Mouse (Mus musculus) neural tube, embryonic 10.5 days (tissue): Measurements from ENCODE around the gene Nup43.

ENCODE experiments used
- DNase-seq: peaks from one replicate; pipeline ENCODE4 v3.0.0-alpha.2; 2017; ENCODE audit warnings: low spot score; ENCODE audit errors: extremely low spot score

The Nup43 gene

DNA sequence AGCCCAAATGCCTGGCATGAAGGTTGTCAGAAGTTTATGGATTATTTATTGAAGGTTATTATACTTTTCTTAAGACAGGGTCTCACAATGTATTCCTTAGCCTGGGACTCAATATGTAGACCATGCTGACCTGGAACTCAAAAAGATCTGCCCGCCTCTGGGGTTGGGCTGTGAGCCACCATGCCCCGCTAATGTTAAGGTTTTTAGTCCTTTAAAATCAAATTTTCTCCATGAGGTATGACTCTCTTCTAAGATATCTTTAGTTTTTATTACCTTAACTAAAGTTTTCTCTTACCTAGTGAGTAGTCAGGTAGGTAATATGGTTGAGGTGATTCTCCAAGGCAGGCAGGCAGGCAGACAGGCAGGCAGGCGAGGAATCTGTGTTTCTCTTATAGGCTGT is 14.9 kb downstream of the Nup43 start:
- no peak for DNase-seq

DNA sequence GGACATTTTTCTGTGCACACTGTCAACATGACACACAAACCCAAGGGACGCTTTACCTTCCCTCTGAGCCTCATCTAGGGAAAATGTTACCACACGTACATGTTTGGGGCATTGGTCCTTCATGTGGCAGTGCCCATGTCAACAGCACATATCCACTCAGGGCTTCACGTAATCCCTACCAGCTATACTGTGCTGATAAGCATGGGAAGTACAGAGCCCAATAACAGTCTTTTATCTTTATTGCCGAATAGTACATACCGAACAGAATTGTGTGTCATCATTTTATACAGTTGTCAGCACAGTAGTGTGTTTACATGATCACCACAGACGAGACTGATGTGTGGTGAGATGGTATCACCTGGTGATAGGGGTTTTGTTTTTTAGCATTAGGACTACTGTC is 19.6 kb downstream of the Nup43 start:
- DNase-seq, result no peak

DNA sequence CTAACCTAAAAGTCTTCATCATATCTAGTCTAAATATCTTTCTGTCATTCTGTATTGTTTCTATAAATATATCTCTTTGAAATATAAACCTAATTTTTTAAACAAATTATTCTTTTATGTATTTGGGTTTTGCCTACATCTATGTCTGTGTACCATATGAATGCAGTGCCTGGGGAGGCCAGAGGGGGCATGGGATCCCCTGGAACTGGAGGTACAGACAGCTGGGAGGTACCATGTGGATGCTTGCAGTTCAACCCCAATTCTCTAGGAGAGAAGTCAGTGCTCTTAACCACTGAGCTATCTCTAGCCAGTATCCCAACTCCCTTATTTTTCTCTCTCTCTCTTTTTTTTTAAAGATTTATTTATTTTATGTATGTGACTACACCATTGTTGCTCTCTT is 28.0 kb downstream of the Nup43 start:
- no peak for DNase-seq

DNA sequence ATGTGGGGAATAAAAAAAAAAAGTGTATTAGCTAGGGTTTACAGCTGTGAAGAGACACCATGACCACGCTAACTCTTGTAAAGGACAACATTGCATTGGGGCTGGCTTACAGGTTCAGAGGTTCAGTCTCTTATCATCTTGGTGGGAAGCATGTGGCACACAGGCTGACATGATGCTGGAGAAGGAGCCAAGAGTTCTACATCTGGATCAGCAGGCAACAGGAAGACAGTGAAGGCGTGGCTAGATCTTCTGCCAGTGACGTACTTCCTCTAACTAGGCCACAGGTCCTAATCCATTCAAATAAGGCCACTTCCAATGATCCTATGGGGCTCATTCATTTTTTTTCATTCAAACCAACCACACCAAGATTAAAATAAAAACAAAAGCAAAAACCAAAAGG is 32.8 kb downstream of the Nup43 start:
- no peak for DNase-seq

DNA sequence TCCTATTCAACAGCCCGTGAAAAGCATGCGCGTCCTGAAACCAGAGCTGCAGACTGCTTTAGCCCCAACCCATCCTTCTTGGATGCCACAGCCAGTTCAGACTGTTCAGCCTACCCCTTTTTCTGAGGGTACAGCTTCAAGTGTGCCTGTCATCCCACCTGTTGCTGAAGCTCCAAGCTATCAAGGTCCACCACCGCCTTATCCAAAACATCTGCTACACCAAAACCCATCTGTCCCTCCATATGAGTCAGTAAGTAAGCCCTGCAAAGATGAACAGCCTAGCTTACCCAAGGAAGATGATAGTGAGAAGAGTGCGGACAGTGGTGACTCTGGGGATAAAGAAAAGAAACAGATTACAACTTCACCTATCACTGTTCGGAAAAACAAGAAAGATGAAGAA is 35.3 kb downstream of the Nup43 start:
- DNase-seq, result no peak

DNA sequence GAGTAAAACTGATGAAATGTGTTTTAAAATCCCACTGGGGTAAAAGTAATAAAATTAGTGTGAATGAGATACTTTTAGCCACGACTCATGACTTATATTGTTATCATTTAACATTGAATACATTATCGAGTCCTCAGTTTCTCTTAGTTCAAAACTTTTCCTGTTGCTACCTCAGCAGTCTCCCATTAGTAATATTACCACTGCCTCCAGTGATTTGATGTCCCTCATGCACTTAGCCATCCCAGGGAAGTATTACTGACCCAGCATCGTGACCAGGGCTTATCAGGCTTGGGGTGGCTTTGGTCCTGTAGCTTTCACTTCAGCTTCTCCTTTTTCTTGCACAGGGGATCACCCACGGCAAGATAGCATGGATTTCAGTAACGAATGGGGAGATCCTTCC is 42.8 kb downstream of the Nup43 start:
- DNase-seq, result no peak

DNA sequence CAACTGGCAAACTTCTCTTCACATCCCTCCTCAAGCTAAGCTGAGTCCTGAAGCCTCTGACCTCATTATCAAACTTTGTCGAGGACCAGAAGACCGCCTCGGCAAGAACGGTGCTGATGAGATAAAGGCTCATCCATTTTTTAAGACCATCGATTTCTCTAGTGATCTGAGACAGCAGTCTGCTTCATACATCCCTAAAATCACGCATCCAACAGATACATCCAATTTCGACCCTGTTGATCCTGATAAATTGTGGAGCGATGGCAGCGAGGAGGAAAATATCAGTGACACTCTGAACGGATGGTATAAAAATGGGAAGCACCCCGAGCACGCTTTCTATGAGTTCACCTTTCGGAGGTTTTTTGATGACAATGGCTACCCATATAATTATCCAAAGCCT is 45.2 kb downstream of the Nup43 start:
- DNase-seq, result no peak

DNA sequence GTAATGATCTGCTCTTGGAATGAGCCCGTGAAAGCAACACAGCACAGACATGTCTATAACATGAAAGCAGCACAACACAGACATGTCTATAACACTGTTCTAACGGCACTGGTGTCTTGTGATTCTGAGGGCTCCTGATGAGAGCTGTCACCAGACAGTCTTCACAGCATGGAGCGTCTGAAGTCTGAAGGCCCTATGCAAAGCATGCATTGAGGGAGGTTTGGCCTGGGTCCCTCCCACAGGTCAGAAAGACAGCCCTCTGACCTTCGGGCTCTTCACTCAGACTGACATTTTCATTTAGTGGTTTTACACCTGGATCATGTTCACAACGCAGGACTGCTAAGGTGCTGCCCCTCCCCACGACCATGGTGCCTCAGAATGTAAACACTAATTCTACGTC is 47.8 kb downstream of the Nup43 start:
- no peak for DNase-seq

DNA sequence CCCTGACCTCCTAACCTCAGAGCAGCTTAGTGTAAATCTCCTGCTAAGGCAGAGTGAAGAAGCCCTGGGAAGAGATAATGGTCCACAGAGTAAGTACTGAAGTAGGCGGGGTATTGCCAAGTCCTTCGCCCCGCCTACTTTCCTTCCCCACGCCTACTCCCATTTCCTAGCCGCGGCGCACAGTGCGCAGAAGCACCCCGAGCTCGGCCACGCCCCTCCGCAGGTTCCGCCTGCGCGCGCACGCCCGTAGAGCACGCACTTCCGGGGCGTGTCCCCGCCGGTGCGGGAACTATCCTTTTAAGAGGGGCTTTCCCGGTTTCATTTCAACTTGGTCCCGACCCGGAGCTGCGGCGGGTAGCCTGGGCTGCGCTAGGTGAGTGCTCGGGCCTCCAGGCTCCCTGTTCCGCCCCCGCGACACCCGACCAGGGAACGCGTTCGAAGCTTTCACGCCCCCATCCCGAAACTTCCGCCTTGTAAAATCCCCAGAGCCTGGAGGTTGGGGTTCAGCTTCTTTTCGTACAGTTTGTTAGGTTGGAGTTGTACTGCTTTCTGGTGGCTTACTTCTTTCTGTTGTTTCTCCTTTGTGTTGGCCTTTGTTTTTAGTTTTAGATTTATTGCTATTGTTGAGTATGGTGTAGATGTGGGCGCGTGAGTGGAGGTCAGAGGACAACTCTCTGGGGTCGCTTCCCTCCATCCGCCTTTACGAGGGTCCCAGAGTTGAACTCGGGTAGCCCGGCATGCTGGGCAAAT is 58.6 kb downstream of the Nup43 start, which contains the start of gene Katna1:
TSS of gene Katna1 (plus strand) at position 250 of the 750 bp plus-strand sequence.
- peak; percentile 95 for DNase-seq

DNA sequence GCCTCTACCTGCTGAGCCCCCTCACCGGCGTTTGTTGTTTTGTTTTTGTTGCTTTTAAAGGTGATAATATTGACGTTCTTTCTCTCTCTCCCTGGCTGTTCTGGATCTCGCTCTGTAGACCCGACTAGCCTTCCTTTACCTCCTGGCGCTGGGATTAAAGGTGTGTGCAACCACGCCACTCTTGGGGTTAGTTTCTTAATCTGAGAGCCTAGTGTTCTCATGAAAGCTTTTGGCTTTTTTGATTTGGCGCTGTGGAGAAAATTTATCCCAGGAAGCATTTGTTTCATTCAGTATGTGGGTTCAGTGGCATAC is 59.2 kb downstream of the Nup43 start:
- no peak for DNase-seq

DNA sequence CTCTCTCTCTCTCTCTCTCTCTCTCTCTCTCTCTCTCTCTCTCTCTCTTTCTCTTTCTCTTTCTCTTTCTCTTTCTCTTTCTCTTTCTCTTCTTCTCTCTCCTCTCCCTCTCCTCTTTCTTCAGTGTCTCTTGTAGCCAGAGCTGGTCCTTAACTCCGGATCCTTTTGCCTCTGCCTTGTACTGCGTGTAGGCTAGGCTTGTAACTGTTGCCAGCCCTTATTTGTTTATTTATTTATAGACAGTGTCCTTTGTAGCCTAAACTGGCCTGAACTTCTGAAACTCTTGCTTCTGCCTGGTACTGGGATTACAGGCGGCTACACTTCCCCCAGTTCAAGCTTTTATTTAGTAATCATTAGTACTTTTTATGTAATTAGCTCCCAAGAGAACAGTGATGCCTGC is 59.7 kb downstream of the Nup43 start:
- no peak for DNase-seq
